Mouse (Mus musculus) limb, embryonic 10.5 days (tissue): Measurements from ENCODE around the gene Chd9. TPM values are rescaled to one million over a fixed set of nuclear protein-coding genes. Genes with fewer than 3 reads are reported as not detected.

Experiments used
- DNase-seq: peaks from one replicate; pipeline ENCODE4 v3.0.0-alpha.2; 2017; ENCODE audit warnings: low spot score
- H3K27ac ChIP-seq: fragments of 300-500 bp; sonication (generic); 2 replicates; pipeline ENCODE4 v1.5.1; 2016; ENCODE audit warnings: mild to moderate bottlenecking
- H3K27me3 ChIP-seq: fragments of 300-500 bp; sonication (generic); 2 replicates; pipeline ENCODE4 v1.6.1; 2016; ENCODE audit warnings: low read depth, mild to moderate bottlenecking; ENCODE audit not compliant: poor library complexity, severe bottlenecking
- H3K36me3 ChIP-seq: fragments of 300-500 bp; sonication (generic); 2 replicates; pipeline ENCODE4 v1.6.1; 2016; ENCODE audit warnings: mild to moderate bottlenecking, moderate library complexity
- H3K4me1 ChIP-seq: fragments of 300-500 bp; sonication (generic); 2 replicates; pipeline ENCODE4 v1.6.1; 2016
- H3K4me3 ChIP-seq: fragments of 300-500 bp; sonication (generic); 2 replicates; pipeline ENCODE4 v1.5.1; 2016; ENCODE audit warnings: mild to moderate bottlenecking, moderate library complexity
- H3K9me3 ChIP-seq: fragments of 300-500 bp; sonication (generic); replicated peaks from 2 replicates; pipeline ENCODE4 v1.6.1; 2016; ENCODE audit warnings: mild to moderate bottlenecking
- WGBS: fragments of 180-500 bp; shearing (Covaris S2); methylation state at CpG from one replicate; pipeline ENCODE4 v1.1.7; 2016; 5-methylcytosine and 5-hydroxymethylcytosine counted together
- polyA plus RNA-seq: library from polyadenylated mRNA; unstranded; fragments of >200 nt; fragmentation: Nextera tagmentation; extraction: Ambion mirVana; gene quantifications from 2 replicates; pipeline ENCODE4 v1.2.1, GENCODE M21; 2016

Gene Chd9
- polyA plus RNA-seq, 1 experiment from 2014 or later: 45.5 TPM

DNA sequence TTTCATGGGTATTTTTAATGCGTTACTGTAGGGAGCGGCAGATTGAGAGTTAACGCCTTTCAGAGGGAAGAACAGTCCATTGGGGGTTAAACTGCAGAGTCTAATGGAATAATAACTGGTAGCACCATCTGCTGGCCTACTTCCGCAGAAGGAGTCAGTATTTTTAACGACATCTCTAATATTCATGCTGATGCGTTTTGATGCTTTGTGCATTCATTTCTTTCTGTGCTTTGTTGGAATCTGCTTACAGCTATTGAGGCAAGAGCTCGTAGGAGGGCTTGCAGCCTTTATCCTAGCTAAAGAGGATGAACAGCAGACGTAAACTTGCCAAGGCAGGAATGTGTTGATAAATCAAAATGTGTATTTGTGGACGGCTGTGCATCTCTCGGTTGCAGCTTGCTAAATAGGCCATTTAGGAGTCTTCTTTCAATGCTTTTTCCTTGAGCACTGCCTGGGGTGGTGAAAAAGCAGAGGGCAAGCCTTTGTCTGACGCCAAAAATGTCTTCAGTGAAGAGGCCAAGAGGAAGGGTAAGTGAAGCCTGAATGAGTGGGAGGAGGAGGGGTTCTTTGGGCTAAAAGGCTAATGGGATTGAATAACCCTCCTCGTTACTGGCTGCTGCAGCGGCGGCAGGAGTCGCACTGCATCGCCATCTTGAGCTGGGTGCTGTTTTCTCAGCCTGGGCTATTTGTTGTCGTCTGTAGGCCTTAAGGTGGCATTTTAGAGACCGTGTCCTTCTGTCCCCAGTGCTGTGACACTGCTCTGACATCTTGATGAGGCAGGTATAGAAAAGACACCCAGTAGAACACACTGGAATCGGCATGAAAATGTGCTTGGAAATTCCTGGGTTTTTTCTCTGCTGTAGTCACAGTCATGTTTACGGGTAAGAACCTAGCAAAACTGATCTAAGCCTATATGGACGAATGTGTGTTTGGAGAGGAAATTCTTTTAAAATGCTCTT is 126.9 kb downstream of the Chd9 start:
- Histone ChIP-seq H3K27me3 (no peaks in the 10 kb centered on the region), H3K9me3 (no peaks in the 10 kb centered on the region), H3K36me3 (peaks cover 8% of the 10 kb centered on the region; the same call in 1 of the 2 replicates), H3K4me3 (peak overlapping the region; percentile 57), H3K27ac (peak overlapping the region; percentile 94), H3K4me1 (peaks cover 27% of the 10 kb centered on the region)
- 6% methylated on average over 21 of the region's 21 CpGs for WGBS
- peak; percentile 82 for DNase-seq

DNA sequence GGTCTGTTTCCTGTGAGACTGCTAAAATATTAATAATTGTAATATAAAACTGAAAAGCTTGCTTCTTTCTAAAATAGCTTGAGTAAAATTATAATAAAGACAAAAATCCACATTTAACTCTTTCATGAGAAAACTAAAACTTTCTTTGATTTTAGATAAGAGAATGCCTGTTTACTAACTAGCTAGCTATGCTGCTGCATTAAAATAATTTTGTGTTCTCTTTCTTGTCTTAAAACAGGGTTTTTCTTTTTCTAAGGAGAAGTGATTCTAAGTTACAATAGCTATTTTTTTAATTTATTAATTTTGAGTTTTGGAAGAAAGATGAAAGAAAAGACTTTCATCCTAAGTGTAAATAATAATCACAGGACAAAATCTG is 127.6 kb downstream of the Chd9 start:
- Histone ChIP-seq H3K4me1 (peaks cover 32% of the 10 kb centered on the region), H3K4me3 (peak overlapping the region; percentile 57), H3K27ac (peak overlapping the region; percentile 94), H3K27me3 (no peaks in the 10 kb centered on the region), H3K36me3 (peaks cover 13% of the 10 kb centered on the region; the same call in 1 of the 2 replicates), H3K9me3 (no peaks in the 10 kb centered on the region)
- no peak for DNase-seq

DNA sequence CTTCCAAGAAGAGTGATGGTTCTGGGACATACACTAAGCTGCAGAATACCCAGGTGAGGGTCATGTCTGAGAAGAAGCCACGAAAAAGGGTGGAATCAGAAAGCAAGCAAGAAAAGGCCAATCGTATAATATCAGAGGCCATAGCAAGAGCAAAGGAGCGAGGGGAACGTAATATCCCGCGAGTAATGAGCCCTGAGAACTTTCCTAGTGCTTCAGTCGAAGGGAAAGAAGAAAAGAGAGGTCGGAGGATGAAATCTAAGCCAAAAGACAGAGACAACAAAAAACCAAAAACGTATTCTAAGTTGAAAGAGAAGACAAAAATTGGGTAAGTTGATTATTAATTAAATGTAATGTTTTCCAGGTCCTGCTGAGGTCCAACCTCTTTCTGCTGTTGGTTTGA is 128.2 kb downstream of the Chd9 start:
- Histone ChIP-seq H3K4me3 (peak overlapping the region; percentile 57), H3K36me3 (peaks cover 14% of the 10 kb centered on the region; the same call in 1 of the 2 replicates), H3K27ac (peak overlapping the region; percentile 94), H3K4me1 (peaks cover 32% of the 10 kb centered on the region), H3K9me3 (no peaks in the 10 kb centered on the region), H3K27me3 (no peaks in the 10 kb centered on the region)
- WGBS: 90% methylated on average over 9 of the region's 9 CpGs
- DNase-seq: no peak

DNA sequence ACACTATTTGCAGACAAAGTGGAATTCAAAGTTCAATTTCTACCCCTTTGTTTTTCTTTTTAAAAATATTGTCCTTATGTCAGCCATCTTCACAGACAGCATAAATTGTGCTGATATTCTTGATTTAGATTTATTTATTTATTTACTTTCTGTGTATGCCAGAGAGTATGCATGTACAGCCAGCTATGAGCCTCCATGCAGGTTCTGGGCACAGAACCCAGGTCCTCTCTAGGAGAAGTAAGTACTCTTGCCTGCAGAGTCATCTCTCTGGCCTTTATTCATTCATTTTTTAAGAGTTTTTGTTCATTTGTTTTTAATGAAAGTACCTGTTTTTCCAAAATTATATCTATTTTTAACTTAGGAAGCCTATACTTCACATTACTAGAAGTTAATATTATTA is 129.6 kb downstream of the Chd9 start:
- no peaks in the 10 kb centered on the region for H3K27me3 ChIP-seq
- H3K4me3 ChIP-seq: no peak overlapping the region
- H3K9me3 ChIP-seq: no peaks in the 10 kb centered on the region
- peaks cover 32% of the 10 kb centered on the region for H3K4me1 ChIP-seq
- no peak overlapping the region for H3K27ac ChIP-seq
- no peak for DNase-seq
- H3K36me3 ChIP-seq: peaks cover 14% of the 10 kb centered on the region; the same call in 1 of the 2 replicates

DNA sequence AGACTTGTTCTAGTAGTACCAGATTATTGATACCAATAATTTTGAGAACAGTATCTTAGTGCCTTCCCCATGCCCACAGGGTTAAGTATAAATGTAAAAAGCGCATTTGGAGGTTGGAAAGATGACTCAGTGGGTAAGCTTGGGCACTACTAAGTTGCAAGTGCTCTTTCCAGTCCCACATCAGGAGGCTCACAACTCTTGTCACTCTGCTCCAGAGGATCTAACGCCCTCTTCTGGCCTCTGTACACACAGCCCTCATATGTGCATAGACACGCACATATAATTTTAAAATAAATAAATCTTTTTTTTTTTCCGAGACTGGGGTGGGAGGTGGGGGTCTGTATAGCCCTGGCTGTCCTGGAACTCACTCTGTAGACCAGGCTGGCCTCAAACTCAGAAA is 131.6 kb downstream of the Chd9 start:
- no peak for DNase-seq
- H3K27me3 ChIP-seq: no peaks in the 10 kb centered on the region
- H3K9me3 ChIP-seq: no peaks in the 10 kb centered on the region
- no peak overlapping the region for H3K27ac ChIP-seq
- peaks cover 19% of the 10 kb centered on the region; the same call in 1 of the 2 replicates for H3K36me3 ChIP-seq
- H3K4me3 ChIP-seq: no peak overlapping the region
- H3K4me1 ChIP-seq: peaks cover 32% of the 10 kb centered on the region
- WGBS: 92% methylated on average over 4 of the region's 4 CpGs

DNA sequence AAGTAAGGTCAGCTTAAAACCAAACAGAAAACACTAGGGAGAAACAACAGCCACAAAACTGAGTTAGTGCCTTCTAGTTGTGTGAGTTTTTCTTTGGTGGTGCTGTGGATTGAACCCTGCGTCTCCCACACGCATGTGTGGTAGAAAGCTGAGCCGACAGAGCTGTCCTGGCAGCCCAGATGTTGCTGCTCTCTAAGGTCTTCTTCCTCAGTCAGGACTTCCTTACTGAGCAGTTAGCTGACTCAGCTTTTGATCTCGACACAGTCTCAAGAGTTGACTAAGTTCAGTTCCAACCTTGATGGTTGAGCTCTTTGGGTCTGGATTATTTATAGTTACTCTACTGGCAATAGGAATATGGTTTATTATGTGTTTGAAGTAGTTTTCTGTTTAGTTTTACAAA is 133.5 kb downstream of the Chd9 start:
- Histone ChIP-seq H3K9me3 (no peaks in the 10 kb centered on the region), H3K36me3 (peaks cover 22% of the 10 kb centered on the region), H3K27ac (no peak overlapping the region), H3K4me1 (peaks cover 23% of the 10 kb centered on the region), H3K27me3 (no peaks in the 10 kb centered on the region), H3K4me3 (no peak overlapping the region)
- 77% methylated on average over 4 of the region's 4 CpGs for WGBS
- no peak for DNase-seq

DNA sequence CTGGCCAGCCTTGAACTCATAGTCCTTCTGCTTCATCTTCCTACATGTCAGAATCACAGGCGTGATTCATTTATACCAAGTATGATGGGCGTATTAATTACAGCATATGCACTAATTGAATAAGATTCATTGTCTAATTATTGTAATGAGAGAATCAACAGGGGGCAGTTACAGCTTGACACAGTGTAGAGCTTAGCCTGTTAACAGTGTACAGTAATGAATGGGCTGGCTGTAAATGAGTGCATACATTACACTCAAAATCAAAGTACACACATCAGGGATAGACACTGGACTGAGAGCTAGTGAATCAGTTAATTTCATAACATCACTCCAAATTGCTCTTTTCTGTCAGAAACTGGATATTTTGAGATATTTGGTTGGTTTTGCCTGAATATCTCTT is 135.9 kb downstream of the Chd9 start:
- Histone ChIP-seq H3K27me3 (no peaks in the 10 kb centered on the region), H3K4me1 (peaks cover 9% of the 10 kb centered on the region; the same call in 1 of the 2 replicates), H3K4me3 (no peak overlapping the region), H3K9me3 (no peaks in the 10 kb centered on the region), H3K36me3 (peaks cover 35% of the 10 kb centered on the region), H3K27ac (no peak overlapping the region)
- no peak for DNase-seq
- WGBS: 93% methylated on average over 2 of the region's 2 CpGs

DNA sequence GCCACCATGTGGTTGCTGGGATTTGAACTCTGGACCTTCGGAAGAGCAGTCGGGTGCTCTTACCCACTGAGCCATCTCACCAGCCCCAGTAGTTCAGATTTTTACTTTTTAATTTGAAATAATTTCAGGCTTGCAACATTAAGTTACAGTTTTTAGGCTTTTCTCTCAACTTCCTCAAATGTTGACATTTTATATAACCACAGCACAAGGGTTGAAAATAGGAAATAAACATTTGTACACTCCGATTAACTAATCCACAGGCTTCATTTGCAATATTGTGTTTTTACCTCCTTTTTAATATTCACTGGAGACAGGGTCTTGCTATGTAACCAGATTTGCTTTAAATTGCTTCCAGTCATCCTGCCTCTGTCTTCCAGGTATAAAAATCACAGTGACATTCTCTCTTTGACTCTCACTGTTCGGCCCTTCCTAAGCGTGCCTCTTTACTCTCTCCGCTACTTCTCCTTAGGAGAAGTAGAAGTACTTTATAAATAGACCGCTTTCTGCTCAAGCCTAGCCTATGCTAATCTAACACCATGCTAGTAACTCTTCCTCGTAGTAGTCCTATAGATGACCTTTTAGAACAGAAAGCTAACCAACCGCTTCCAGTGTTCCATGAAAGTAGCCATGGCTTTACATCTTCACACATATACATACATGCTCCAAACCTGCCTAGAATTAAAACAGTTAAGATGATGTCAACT is 137.5 kb downstream of the Chd9 start:
- Histone ChIP-seq H3K36me3 (peaks cover 25% of the 10 kb centered on the region), H3K4me3 (no peak overlapping the region), H3K27me3 (no peaks in the 10 kb centered on the region), H3K4me1 (0 out of 2 replicates have a peak, but pooled peaks cover 2% of the 10 kb centered on the region), H3K9me3 (no peaks in the 10 kb centered on the region), H3K27ac (no peak overlapping the region)
- no peak for DNase-seq
- 93% methylated on average over 9 of the region's 9 CpGs for WGBS

DNA sequence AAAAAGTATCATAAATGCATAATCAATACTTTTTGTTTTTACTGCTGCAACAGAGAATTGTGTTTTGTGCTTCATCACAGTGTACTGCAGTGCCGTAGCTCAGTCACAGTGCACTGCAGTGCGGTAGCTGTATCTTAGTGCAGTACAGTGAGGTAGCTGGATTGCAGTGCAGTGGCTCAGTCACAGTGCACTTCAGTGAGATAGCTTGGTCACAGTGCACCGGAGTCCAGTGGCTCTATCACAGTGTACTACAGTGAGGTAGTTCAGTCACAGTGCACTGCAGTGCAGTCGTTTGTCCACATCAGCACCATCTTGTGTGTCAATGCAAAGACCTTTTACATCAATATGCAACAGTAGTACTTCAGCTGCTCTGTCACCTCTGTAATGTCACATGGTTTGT is 140.2 kb downstream of the Chd9 start:
- H3K4me1 ChIP-seq: no peaks in the 10 kb centered on the region
- H3K27ac ChIP-seq: no peak overlapping the region
- no peak for DNase-seq
- H3K4me3 ChIP-seq: no peak overlapping the region
- H3K36me3 ChIP-seq: peaks cover 32% of the 10 kb centered on the region
- WGBS: 96% methylated on average over 4 of the region's 4 CpGs
- no peaks in the 10 kb centered on the region for H3K27me3 ChIP-seq
- H3K9me3 ChIP-seq: no peaks in the 10 kb centered on the region

DNA sequence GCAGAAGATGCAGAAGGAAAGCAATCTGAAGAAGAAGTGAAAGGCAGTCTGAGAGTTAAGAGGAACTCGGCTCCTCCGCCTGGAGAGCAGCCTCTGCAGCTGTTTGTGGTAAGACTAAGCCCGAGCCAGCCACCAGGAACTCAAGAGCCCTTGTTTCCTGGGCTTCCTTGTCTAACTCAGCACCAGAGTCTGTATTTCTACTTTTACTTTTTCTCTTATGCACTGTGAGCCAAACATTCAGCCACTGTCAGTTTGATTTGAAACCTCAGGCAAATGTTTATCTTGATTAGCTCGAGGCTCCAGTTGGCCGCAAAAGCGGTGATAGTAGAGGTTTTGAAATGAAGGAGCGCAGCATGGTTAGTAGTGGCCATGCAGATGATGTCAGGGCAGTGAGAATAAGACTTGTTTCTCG is 148.8 kb downstream of the Chd9 start:
- 89% methylated on average over 8 of the region's 8 CpGs for WGBS
- H3K9me3 ChIP-seq: no peaks in the 10 kb centered on the region
- no peak overlapping the region for H3K27ac ChIP-seq
- H3K4me1 ChIP-seq: no peaks in the 10 kb centered on the region
- H3K4me3 ChIP-seq: no peak overlapping the region
- H3K27me3 ChIP-seq: no peaks in the 10 kb centered on the region
- DNase-seq: no peak
- peaks cover 82% of the 10 kb centered on the region for H3K36me3 ChIP-seq

DNA sequence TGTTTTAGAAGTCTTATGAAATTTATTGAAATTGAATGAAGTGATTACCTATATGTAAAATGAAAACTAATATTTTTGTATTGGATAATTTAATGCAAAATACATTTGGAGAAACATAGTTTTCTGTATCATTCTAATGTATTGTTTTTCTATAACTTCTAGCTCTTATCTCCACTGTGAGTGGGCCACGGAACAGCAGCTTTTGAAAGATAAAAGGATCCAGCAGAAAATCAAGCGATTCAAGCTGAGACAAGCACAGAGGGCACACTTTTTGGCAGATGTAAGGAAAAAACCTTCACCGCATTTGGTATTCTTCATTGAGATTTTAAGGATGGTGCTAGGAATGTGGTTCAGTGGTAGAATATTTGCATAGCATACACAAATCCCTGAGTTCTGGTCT is 150.6 kb downstream of the Chd9 start:
- H3K27ac ChIP-seq: no peak overlapping the region
- H3K9me3 ChIP-seq: no peaks in the 10 kb centered on the region
- WGBS: 96% methylated on average over 3 of the region's 3 CpGs
- no peaks in the 10 kb centered on the region for H3K27me3 ChIP-seq
- no peak overlapping the region for H3K4me3 ChIP-seq
- DNase-seq: no peak
- H3K36me3 ChIP-seq: peaks cover 89% of the 10 kb centered on the region
- no peaks in the 10 kb centered on the region for H3K4me1 ChIP-seq

DNA sequence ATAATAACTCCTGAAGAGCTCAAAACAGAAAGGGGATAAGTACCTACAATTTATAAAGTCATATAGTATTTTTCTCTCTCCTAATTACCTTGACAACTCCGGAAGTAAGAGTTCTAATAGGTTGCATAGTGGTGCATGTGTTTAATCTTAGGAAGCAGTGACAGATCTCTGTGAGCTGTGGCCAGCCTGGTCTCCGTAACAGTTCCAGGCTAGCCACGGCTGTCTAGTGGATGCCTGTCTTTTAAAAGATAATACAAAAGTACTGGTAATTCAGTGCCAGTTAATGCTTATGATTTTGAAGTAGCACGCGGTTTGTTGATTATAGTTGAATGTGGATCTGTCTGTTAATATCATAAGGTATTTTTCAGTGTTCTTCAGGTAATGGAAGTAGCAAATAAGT is 151.1 kb downstream of the Chd9 start:
- no peak overlapping the region for H3K27ac ChIP-seq
- H3K9me3 ChIP-seq: no peaks in the 10 kb centered on the region
- no peaks in the 10 kb centered on the region for H3K4me1 ChIP-seq
- WGBS: 94% methylated on average over 5 of the region's 5 CpGs
- H3K36me3 ChIP-seq: peaks cover 89% of the 10 kb centered on the region
- H3K27me3 ChIP-seq: no peaks in the 10 kb centered on the region
- no peak overlapping the region for H3K4me3 ChIP-seq
- no peak for DNase-seq

DNA sequence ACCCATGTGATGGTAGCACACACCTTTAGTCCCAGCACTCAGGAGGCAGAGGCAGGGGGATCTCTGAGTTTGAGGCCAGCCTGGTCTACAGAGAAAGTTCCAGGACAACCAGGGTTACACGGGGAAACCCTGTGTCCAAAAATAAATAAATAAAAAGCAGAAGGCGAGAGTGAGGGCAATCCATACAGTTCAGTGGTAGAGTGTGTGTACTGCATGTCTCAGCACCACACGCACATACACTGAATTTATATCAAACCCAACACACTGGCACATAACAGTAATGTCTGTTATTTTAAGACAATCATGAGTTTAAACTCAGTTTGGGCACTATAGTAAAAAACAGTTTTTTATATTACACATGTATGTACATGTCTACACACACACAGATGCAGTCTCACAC is 153.9 kb downstream of the Chd9 start:
- Histone ChIP-seq H3K27ac (no peak overlapping the region), H3K4me1 (no peaks in the 10 kb centered on the region), H3K9me3 (no peaks in the 10 kb centered on the region), H3K36me3 (peaks cover 95% of the 10 kb centered on the region), H3K27me3 (no peaks in the 10 kb centered on the region), H3K4me3 (no peak overlapping the region)
- WGBS: 93% methylated on average over 3 of the region's 3 CpGs
- DNase-seq: no peak
